Mouse (Mus musculus) left cerebral cortex, adult 9 months (tissue): ENCODE data around the gene Gcgr.
"Not testable (repeated sequence)": the region's sequence is repeated elsewhere in the genome, so short reads cannot be mapped to it uniquely, and the experiment has no call there.

Experiments
- DNase-seq, 2 experiments: peaks; one replicate each; pipeline ENCODE4 v3.0.0; 2022; ENCODE audit warnings: low spot score in 2 of 2

The Gcgr gene

GRCm38 (mm10) chr11:120538485-120538884 is 8.0 kb downstream of the Gcgr start:
- DNase-seq: no peak

GRCm38 (mm10) chr11:120538955-120539284 is 8.4 kb downstream of the Gcgr start:
- no peak for DNase-seq

- no peak for DNase-seq
These were observed 9.0 kb downstream of the Gcgr start for GRCm38 (mm10) chr11:120539285-120540014.

GRCm38 (mm10) chr11:120541907-120542306 is 11.4 kb downstream of the Gcgr start:
- no peak for DNase-seq

- no peak for DNase-seq
These were observed 11.9 kb downstream of the Gcgr start for GRCm38 (mm10) chr11:120542376-120542775.

- no peak for DNase-seq
These were observed 15.5 kb downstream of the Gcgr start for GRCm38 (mm10) chr11:120545964-120546363.

- DNase-seq: no peak
These were observed 17.0 kb downstream of the Gcgr start for GRCm38 (mm10) chr11:120547469-120547868.

GRCm38 (mm10) chr11:120548214-120548613 is 17.7 kb downstream of the Gcgr start:
- DNase-seq: no peak

- no peak for DNase-seq
These were observed 18.3 kb downstream of the Gcgr start for GRCm38 (mm10) chr11:120548786-120549167.

- DNase-seq: peak; percentile 66 to 88
These were observed 18.9 kb downstream of the Gcgr start, which contains the start of gene Mcrip1 for GRCm38 (mm10) chr11:120549168-120549945. Gene Mcrip1, minus strand, starts transcription at chr11:120549727.

GRCm38 (mm10) chr11:120549986-120550809 is 19.7 kb downstream of the Gcgr start:
- DNase-seq: no peak

- DNase-seq: no peak
These were observed 20.4 kb downstream of the Gcgr start, which contains the start of gene Ppp1r27 for GRCm38 (mm10) chr11:120550810-120551440. Gene Ppp1r27, minus strand, starts transcription at chr11:120551132.

- no peak for DNase-seq
These were observed 22.2 kb downstream of the Gcgr start for GRCm38 (mm10) chr11:120552736-120553135.

GRCm38 (mm10) chr11:120554834-120555233 is 24.3 kb downstream of the Gcgr start:
- DNase-seq: no peak

GRCm38 (mm10) chr11:120555260-120555659 is 24.8 kb downstream of the Gcgr start:
- DNase-seq: no peak

GRCm38 (mm10) chr11:120558843-120559242 is 28.3 kb downstream of the Gcgr start:
- not testable (repeated sequence) for DNase-seq

GRCm38 (mm10) chr11:120560952-120561728 is 30.6 kb downstream of the Gcgr start:
- DNase-seq: no peak

- no peak for DNase-seq
These were observed 32.5 kb downstream of the Gcgr start for GRCm38 (mm10) chr11:120562949-120563348.

- no peak for DNase-seq
These were observed 34.6 kb downstream of the Gcgr start for GRCm38 (mm10) chr11:120565114-120565513.

- no peak for DNase-seq
These were observed 37.8 kb downstream of the Gcgr start for GRCm38 (mm10) chr11:120568324-120568723.

GRCm38 (mm10) chr11:120571122-120571521 is 40.6 kb downstream of the Gcgr start:
- DNase-seq: no peak
